Mouse (Mus musculus) kidney, adult 2 months (tissue): Measurements from ENCODE around the gene Fam102b.

Source experiments
- CTCF ChIP-seq: fragments of 200-500 bp; conservative IDR thresholded peaks from 2 replicates; pipeline ENCODE4 v1.5.1; 2011; ENCODE audit warnings: low read depth, mild to moderate bottlenecking, control low read depth, low read length, moderate library complexity, mixed read lengths; ENCODE audit not compliant: insufficient read depth, insufficient read length
- POLR2A ChIP-seq: fragments of 200-500 bp; IDR thresholded peaks from one replicate; pipeline ENCODE4 v1.6.1; 2011; ENCODE audit warnings: low read depth, low read length, control low read depth

DNA sequence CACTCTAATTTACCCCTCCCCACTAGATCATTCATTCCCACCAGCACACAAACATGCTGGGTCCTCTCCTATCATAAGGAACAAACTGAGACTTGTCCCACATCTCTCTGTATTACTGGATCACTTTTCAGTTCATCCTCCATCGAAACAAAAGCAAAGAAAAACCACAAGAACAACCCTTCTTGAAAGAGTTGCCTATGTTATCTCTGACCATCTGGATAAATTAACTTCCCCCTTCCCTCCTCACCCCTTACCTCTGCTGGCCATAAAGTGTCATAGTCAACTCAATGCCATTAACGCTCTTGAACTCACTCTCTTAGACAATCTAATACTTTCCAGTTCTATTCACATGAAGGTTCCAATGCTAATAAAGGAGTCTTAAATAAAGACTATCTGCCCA is 32.9 kb downstream of the Fam102b start:
- TF ChIP-seq CTCF (no peak), POLR2A (no peak)
